Mouse (Mus musculus): Measurements from ENCODE around the gene Rad23a.

DNA sequence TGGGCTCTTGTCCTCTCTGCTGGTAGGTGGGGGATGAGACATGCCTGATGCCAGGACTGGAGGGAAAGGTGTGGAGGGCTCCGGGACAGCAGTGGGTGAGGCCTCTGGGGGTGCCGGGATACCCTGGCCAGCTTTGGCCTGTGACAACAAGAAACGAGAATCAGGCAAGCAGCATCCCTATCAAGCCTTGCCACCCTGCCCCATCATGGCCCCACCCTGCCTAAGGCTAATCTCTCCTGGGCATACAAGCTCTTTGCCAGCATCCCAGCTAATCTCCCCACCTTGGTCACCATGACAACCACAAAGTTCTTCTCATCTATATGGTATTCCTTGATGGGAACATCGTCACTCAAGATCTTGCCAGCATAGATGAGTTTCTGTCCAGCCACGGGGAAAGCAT, 2.0 kb downstream of the Rad23a start:
- TF ChIP-seq CTCF (IDR thresholded peaks at IDR 0.05; ENCODE audit: borderline replicate concordance, extremely low read depth, insufficient read depth, insufficient read length) (no peak), POLR2A (IDR thresholded peaks at IDR 0.05; ENCODE audit: borderline replicate concordance, extremely low read depth, insufficient read depth, insufficient read length, poor library complexity, severe bottlenecking) (no peak)
